8 mouse cellular contexts compared by ENCODE assay signal in the genomic region with DNA sequence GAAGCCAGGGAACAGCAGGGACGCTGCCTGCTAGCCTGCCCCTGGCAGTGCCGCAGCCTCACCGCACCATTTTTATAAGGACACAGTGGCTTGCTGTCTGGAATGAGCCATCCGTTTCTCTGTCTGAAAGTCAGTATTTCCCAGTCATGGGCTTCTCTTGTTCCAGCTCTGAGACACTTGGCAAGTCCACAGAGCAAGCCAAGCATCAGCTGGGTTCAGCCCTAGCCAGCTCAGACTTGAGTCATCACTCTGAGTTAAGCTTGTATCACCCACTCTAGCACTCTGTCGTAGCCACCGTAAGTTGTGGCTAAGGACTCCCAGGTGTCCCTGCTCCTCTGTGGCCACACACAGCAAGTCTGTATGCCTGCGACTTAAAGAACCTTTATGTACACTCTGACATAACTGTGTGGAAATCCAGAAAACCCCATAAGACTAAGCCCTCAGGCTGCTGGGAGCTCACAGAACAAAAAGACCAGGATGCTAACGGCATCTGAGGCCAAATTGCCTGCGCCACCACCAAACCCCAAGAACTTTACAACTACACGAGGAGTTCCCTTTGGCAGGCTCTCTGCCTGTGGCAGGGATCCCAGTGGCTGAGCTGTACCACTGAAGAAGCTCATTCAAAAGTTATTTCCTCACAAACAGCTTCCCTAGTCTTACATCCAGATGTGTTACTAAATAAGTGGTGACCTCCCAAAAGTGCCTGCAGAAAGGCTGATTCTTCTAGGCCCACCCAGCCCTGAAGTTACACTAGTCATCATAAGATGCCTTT.
DNase-seq lines count a peak whose midpoint lies in the region; ATAC-seq lines count a peak whose summit lies in the region.

No protein-coding gene starts in this region.

- no peak overlapping the region for H3K4me3 ChIP-seq in heart, embryonic 11.5 days (ENCODE audit: low read depth, low read length)

- no peak overlapping the region for H3K9ac ChIP-seq in heart, embryonic 11.5 days (ENCODE audit: low read depth, low read length)

- no peaks in the 10 kb centered on the region for H3K36me3 ChIP-seq in heart, embryonic 11.5 days (ENCODE audit: control insufficient read depth, insufficient read depth, low read length)

- no peak for ATAC-seq in heart, embryonic 11.5 days (replicated peaks; ENCODE audit: insufficient number of reproducible peaks, low FRiP score, low TSS enrichment)
- no peak for ATAC-seq in erythroblast, adult 5-6 weeks (replicated peaks; ENCODE audit: low FRiP score, poor library complexity, severe bottlenecking)
- no peak for ATAC-seq in inflammation-experienced regulatory T-cells, adult 6 months

- DNase-seq in kidney, postnatal 4 days, result peak; percentile 31 to 40
- no peak for DNase-seq in kidney, adult 8-10 months
- peak; percentile 19 for DNase-seq in adrenal gland, postnatal 25 days
- peak; percentile 68 for DNase-seq in lung, postnatal 14 days
- no peak for DNase-seq in B cell, adult 2 months

- H3K27me3 ChIP-seq in heart, embryonic 11.5 days (ENCODE audit: control insufficient read depth, insufficient read depth, low read length), result no peaks in the 10 kb centered on the region

- H3K4me1 ChIP-seq in heart, embryonic 11.5 days (ENCODE audit: control insufficient read depth, insufficient read depth, low read length), result peaks cover 46% of the 10 kb centered on the region

- H3K4me2 ChIP-seq in heart, embryonic 11.5 days, result no peak overlapping the region

- peak overlapping the region; percentile 1; the same call in 1 of the 2 replicates for H3K27ac ChIP-seq in heart, embryonic 11.5 days (ENCODE audit: low read depth, low read length)

- 64% methylated on average over 10 of the region's 10 CpGs for WGBS in heart, embryonic 11.5 days (ENCODE audit: insufficient replicate concordance)

- no peaks in the 10 kb centered on the region for H3K9me3 ChIP-seq in heart, embryonic 11.5 days (replicated peaks; ENCODE audit: control insufficient read depth, low read length)

Comparison
In these comparisons a context has a peak if more than half of its experiments do, and no peak if none do; other contexts are left out.
1. DNase-seq: peak in kidney, postnatal 4 days (2 of 2), adrenal gland, postnatal 25 days (single experiment) and lung, postnatal 14 days (single experiment); none in kidney, adult 8-10 months (0 of 2) and B cell, adult 2 months (0 of 2).